Mouse (Mus musculus) neural tube, embryonic 12.5 days (tissue): ENCODE data around the gene Sc5d. TPM values are rescaled to one million over a fixed set of nuclear protein-coding genes. Genes with fewer than 3 reads are reported as not detected.
A peak's percentile ranks its signal among the peaks of the same experiment; 100 is the strongest.

ENCODE experiments used
- ATAC-seq: fragments of 200-750 bp; cut with Nextera tagmentation; 2 replicates; pipeline ENCODE4 v1.8.0; 2017; ENCODE audit warnings: low read depth, mild to moderate bottlenecking, moderate TSS enrichment, moderate library complexity; ENCODE audit not compliant: low FRiP score
- H3K27ac ChIP-seq: fragments of 300-500 bp; sonication (generic); 2 replicates; pipeline ENCODE4 v1.5.1; 2016
- H3K27me3 ChIP-seq: fragments of 300-500 bp; sonication (generic); replicated peaks from 2 replicates; pipeline ENCODE4 v1.6.1; 2016; ENCODE audit warnings: mild to moderate bottlenecking
- H3K36me3 ChIP-seq: fragments of 300-500 bp; sonication (generic); 2 replicates; pipeline ENCODE4 v1.6.1; 2016; ENCODE audit warnings: mild to moderate bottlenecking
- H3K4me1 ChIP-seq: fragments of 300-500 bp; sonication (generic); 2 replicates; pipeline ENCODE4 v1.6.1; 2016
- H3K4me2 ChIP-seq: fragments of 300-500 bp; sonication (generic); replicated peaks from 2 replicates; pipeline ENCODE4 v1.6.1; 2016; ENCODE audit warnings: mild to moderate bottlenecking
- H3K4me3 ChIP-seq: fragments of 300-500 bp; sonication (generic); 2 replicates; pipeline ENCODE4 v1.5.1; 2016
- H3K9ac ChIP-seq: fragments of 300-500 bp; sonication (generic); 2 replicates; pipeline ENCODE4 v1.6.1; 2016; ENCODE audit warnings: mild to moderate bottlenecking
- H3K9me3 ChIP-seq: fragments of 300-500 bp; sonication (generic); 2 replicates; pipeline ENCODE4 v1.6.1; 2016; ENCODE audit warnings: mild to moderate bottlenecking
- WGBS: fragments of 180-500 bp; shearing (Covaris S2); methylation state at CpG from one replicate; pipeline ENCODE4 v1.1.7; 2016; 5-methylcytosine and 5-hydroxymethylcytosine counted together
- polyA plus RNA-seq: library from polyadenylated mRNA; unstranded; fragments of >200 nt; fragmentation: Nextera tagmentation; extraction: Ambion mirVana; gene quantifications from 2 replicates; pipeline ENCODE4 v1.2.1, GENCODE M21; 2016

Gene Sc5d
- 63.5 and 64.1 TPM in 2 replicates for polyA plus RNA-seq

- under 1% methylated on average over 49 of the region's 49 CpGs for WGBS
Observed at GRCm38 (mm10) chr9:42264145-42264544, at the start of gene Sc5d. Gene Sc5d, minus strand, starts transcription at chr9:42264256.

GRCm38 (mm10) chr9:42311311-42311710, 47.3 kb upstream of the Sc5d start:
- Histone ChIP-seq H3K9ac (no peak overlapping the region), H3K4me3 (no peak overlapping the region), H3K4me2 (no peak overlapping the region), H3K27me3 (no peaks in the 10 kb centered on the region), H3K4me1 (no peaks in the 10 kb centered on the region), H3K27ac (no peak overlapping the region), H3K9me3 (no peaks in the 10 kb centered on the region), H3K36me3 (no peaks in the 10 kb centered on the region)
- no peak for ATAC-seq
- WGBS = 92% methylated on average over 3 of the region's 3 CpGs

More at GRCm38 (mm10) chr9:42264145-42264544, at the start of gene Sc5d:
- H3K36me3 ChIP-seq = peaks cover 8% of the 10 kb centered on the region
- no peaks in the 10 kb centered on the region for H3K27me3 ChIP-seq
- H3K9me3 ChIP-seq = no peaks in the 10 kb centered on the region
- peak within 1 kb of the TSS; percentile 88 for H3K9ac ChIP-seq
- H3K4me1 ChIP-seq = peaks cover 24% of the 10 kb centered on the region
- ATAC-seq = peak; percentile 99
- H3K4me2 ChIP-seq = peak within 1 kb of the TSS; percentile 60
- peak within 1 kb of the TSS; percentile 74 for H3K27ac ChIP-seq
- peak within 1 kb of the TSS; percentile 84 for H3K4me3 ChIP-seq

DNA sequence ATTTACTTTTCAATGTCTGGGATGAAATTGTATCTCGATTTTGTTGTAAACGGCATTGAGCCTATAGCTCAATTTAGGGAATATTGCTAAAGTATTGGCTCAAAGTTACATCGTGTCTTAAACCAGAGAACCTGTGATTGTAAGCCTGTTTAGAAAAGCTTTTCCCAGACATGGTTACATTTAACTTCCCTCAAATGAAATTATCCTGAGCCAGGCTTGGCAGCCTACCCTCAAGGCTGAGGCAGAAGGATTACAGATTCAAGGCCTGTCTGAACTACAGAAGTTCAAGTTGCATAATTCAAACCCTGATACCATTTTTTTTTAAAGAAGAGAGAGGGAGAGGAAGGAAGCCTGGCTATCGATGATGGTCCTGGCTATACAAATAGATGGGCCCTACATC, 39.8 kb upstream of the Sc5d start:
- Histone ChIP-seq H3K36me3 (no peaks in the 10 kb centered on the region), H3K27ac (no peak overlapping the region), H3K4me3 (no peak overlapping the region), H3K4me2 (no peak overlapping the region), H3K27me3 (no peaks in the 10 kb centered on the region), H3K9me3 (no peaks in the 10 kb centered on the region), H3K9ac (no peak overlapping the region), H3K4me1 (no peaks in the 10 kb centered on the region)
- 92% methylated on average over 4 of the region's 4 CpGs for WGBS
- ATAC-seq = no peak

DNA sequence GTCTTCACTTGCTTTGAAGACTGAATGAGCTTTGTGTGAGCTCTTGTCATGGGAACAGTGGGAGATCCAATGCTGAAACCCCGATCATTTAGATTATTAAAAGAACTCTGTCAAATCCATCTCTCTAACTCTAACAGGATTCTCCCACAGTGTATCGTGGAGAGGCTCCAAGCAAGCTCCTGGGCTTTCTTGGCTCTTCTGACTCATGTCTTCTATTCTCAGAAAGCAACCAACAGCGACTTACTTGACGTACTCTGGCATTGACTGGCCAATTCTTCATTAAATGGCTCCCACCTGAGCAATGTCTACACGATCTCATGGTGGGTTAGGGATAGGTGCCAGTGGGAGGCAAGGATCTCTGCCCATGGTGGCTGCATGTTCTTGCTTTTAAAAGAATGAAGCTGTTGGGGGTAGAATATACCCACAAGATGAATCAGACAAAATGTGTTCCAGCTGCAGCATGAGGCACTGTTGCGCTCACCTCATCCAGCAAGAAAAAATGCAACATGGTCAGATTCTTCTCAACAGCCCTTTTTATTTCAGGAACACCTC, 37.1 kb upstream of the Sc5d start:
- no peak overlapping the region for H3K27ac ChIP-seq
- no peak overlapping the region for H3K4me3 ChIP-seq
- no peak overlapping the region for H3K4me2 ChIP-seq
- no peaks in the 10 kb centered on the region for H3K4me1 ChIP-seq
- WGBS = 81% methylated on average over 6 of the region's 6 CpGs
- no peaks in the 10 kb centered on the region for H3K27me3 ChIP-seq
- no peak overlapping the region for H3K9ac ChIP-seq
- no peaks in the 10 kb centered on the region for H3K36me3 ChIP-seq
- no peaks in the 10 kb centered on the region for H3K9me3 ChIP-seq
- no peak for ATAC-seq

DNA sequence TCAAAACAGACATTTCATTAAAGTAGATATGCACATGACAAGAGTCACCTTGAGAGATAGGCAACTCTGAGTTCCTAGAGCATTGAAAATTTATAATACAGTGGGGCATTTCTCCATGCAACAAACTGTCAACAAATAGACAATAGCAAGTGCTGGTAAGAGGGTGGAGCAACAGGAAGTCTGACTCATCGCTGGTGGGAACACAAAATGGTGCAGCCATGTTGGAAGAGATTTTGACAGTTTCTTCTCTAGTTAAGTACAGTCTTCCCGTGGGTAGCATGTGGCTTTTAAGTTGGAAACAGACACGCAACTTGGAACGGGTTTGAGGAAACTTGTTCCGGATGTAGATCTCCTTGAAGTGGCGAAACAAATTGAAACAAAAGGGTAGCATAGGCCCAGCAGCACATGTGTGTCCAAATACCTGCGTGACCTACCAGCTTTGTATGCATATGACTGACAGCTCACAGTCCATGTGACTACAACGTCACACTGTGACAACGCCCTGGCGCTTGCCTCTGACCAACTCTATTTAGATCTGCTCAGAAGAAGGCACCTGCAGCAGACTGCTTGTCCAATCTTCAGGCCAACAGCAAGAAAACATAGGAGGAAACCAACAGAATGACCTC, 32.4 kb upstream of the Sc5d start:
- WGBS = 91% methylated on average over 10 of the region's 10 CpGs
- no peaks in the 10 kb centered on the region for H3K36me3 ChIP-seq
- ATAC-seq = no peak

GRCm38 (mm10) chr9:42294131-42294530, 30.1 kb upstream of the Sc5d start:
- Histone ChIP-seq H3K9me3 (no peaks in the 10 kb centered on the region), H3K4me2 (no peak overlapping the region), H3K27ac (no peak overlapping the region), H3K4me3 (no peak overlapping the region), H3K4me1 (no peaks in the 10 kb centered on the region), H3K36me3 (no peaks in the 10 kb centered on the region), H3K9ac (no peak overlapping the region), H3K27me3 (no peaks in the 10 kb centered on the region)
- no peak for ATAC-seq
- 74% methylated on average over 2 of the region's 2 CpGs for WGBS

More for the DNA sequence above, 32.4 kb upstream of the Sc5d start:
- Histone ChIP-seq H3K27me3 (no peaks in the 10 kb centered on the region), H3K4me2 (no peak overlapping the region), H3K4me1 (no peaks in the 10 kb centered on the region), H3K4me3 (no peak overlapping the region), H3K9ac (no peak overlapping the region), H3K9me3 (no peaks in the 10 kb centered on the region), H3K27ac (no peak overlapping the region)

- no peaks in the 10 kb centered on the region for H3K27me3 ChIP-seq
- H3K9ac ChIP-seq = no peak overlapping the region
- H3K4me2 ChIP-seq = no peak overlapping the region
- H3K9me3 ChIP-seq = no peaks in the 10 kb centered on the region
- no peak overlapping the region for H3K4me3 ChIP-seq
- H3K4me1 ChIP-seq = no peaks in the 10 kb centered on the region
- 84% methylated on average over 3 of the region's 3 CpGs for WGBS
- no peaks in the 10 kb centered on the region for H3K36me3 ChIP-seq
- ATAC-seq = no peak
- no peak overlapping the region for H3K27ac ChIP-seq
Observed at GRCm38 (mm10) chr9:42293596-42293995, 29.5 kb upstream of the Sc5d start.

DNA sequence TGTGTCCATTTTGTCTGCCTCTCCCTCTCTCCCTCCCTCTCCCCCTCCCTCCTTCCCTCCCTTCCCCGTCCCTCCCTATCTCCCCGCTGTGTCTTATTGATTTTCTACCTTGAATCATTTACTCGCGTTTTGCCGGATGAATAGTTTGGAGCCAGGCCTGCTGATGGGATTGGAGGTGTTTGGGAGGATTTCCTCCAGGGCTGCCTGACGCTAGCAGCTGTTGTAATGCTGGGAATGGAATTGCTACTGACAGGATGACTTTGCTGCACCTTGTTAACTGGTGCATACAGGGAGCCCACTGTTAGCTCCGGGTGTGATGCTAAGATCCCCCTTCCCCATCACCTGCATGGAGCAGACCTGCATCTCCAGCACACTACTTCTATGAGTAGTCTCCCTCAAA, 29.0 kb upstream of the Sc5d start:
- no peak overlapping the region for H3K27ac ChIP-seq
- no peak overlapping the region for H3K4me3 ChIP-seq
- 49% methylated on average over 7 of the region's 7 CpGs for WGBS
- H3K36me3 ChIP-seq = no peaks in the 10 kb centered on the region
- H3K4me2 ChIP-seq = no peak overlapping the region
- H3K4me1 ChIP-seq = no peaks in the 10 kb centered on the region
- no peak overlapping the region for H3K9ac ChIP-seq
- no peak for ATAC-seq
- no peaks in the 10 kb centered on the region for H3K27me3 ChIP-seq
- no peaks in the 10 kb centered on the region for H3K9me3 ChIP-seq

GRCm38 (mm10) chr9:42279676-42280075, 15.6 kb upstream of the Sc5d start:
- Histone ChIP-seq H3K4me2 (no peak overlapping the region), H3K36me3 (no peaks in the 10 kb centered on the region), H3K4me1 (no peaks in the 10 kb centered on the region), H3K9ac (no peak overlapping the region), H3K27ac (no peak overlapping the region), H3K27me3 (no peaks in the 10 kb centered on the region), H3K9me3 (no peaks in the 10 kb centered on the region), H3K4me3 (no peak overlapping the region)
- 75% methylated on average over 4 of the region's 4 CpGs for WGBS
- no peak for ATAC-seq

DNA sequence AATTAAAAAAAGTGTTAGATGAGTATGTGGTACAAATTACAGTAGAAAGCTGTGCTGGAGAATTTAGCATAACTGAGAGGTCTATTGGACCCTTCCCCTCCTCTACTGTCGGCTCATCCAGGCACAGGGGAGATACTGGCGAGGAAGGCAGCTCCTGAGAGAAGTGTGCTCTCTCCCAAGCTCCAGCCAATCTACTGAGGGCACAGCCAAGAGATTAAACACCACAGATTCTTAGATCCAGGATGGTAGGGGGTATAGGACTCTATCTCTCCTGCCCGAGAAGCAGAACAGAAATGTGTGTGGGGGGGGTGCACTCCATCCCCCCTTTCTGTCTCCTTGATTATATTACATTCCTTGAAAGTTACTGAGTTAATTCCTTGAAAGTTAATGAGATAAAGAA, 14.0 kb upstream of the Sc5d start:
- 81% methylated on average over 3 of the region's 3 CpGs for WGBS
- Histone ChIP-seq H3K27me3 (no peaks in the 10 kb centered on the region), H3K4me2 (no peak overlapping the region), H3K9me3 (no peaks in the 10 kb centered on the region), H3K4me1 (no peaks in the 10 kb centered on the region), H3K27ac (no peak overlapping the region), H3K9ac (no peak overlapping the region), H3K4me3 (no peak overlapping the region), H3K36me3 (no peaks in the 10 kb centered on the region)
- ATAC-seq = no peak

GRCm38 (mm10) chr9:42277606-42278005, 13.6 kb upstream of the Sc5d start:
- ATAC-seq = no peak
- H3K27ac ChIP-seq = no peak overlapping the region
- 100% methylated on average over 1 of the region's 1 CpGs for WGBS
- no peaks in the 10 kb centered on the region for H3K36me3 ChIP-seq
- no peaks in the 10 kb centered on the region for H3K9me3 ChIP-seq
- no peaks in the 10 kb centered on the region for H3K27me3 ChIP-seq
- H3K4me2 ChIP-seq = no peak overlapping the region
- H3K4me1 ChIP-seq = no peaks in the 10 kb centered on the region
- no peak overlapping the region for H3K4me3 ChIP-seq
- H3K9ac ChIP-seq = no peak overlapping the region

- no peak for ATAC-seq
- no peaks in the 10 kb centered on the region for H3K27me3 ChIP-seq
- H3K36me3 ChIP-seq = no peaks in the 10 kb centered on the region
- H3K27ac ChIP-seq = no peak overlapping the region
- no peaks in the 10 kb centered on the region for H3K9me3 ChIP-seq
- no peaks in the 10 kb centered on the region for H3K4me1 ChIP-seq
- H3K4me3 ChIP-seq = no peak overlapping the region
- H3K4me2 ChIP-seq = no peak overlapping the region
- H3K9ac ChIP-seq = no peak overlapping the region
Observed at GRCm38 (mm10) chr9:42277162-42277561, 13.1 kb upstream of the Sc5d start.

- Histone ChIP-seq H3K4me1 (no peaks in the 10 kb centered on the region), H3K9me3 (no peaks in the 10 kb centered on the region), H3K4me2 (no peak overlapping the region), H3K9ac (no peak overlapping the region), H3K4me3 (no peak overlapping the region), H3K36me3 (no peaks in the 10 kb centered on the region), H3K27ac (no peak overlapping the region), H3K27me3 (no peaks in the 10 kb centered on the region)
- 60% methylated on average over 11 of the region's 11 CpGs for WGBS
- ATAC-seq = no peak
Observed at GRCm38 (mm10) chr9:42275761-42276145, 11.7 kb upstream of the Sc5d start.
